Mouse (Mus musculus) frontal cortex, adult 2 months (tissue): ENCODE data around the gene Ghsr. TPM values are rescaled to one million over a fixed set of nuclear protein-coding genes. Genes with fewer than 3 reads are reported as not detected.

Experiments
- DNase-seq, 2 experiments: peaks; one replicate each; pipeline ENCODE4 v3.0.0; 2022; ENCODE audit warnings: low spot score in 1 of 2; ENCODE audit errors: extremely low spot score in 1 of 2
- polyA plus RNA-seq: library from polyadenylated mRNA; depleted of rRNA; stranded (reverse); fragments of >200 nt; gene quantifications from 2 replicates; pipeline ENCODE4 v1.2.3, GENCODE M21; 2012; rRNA removed

Ghsr gene
- polyA plus RNA-seq, 1 experiment, result 0.02 TPM

- DNase-seq, result no peak
Observed at GRCm38 (mm10) chr3:27406440-27406839, 35.3 kb downstream of the Ghsr start.

GRCm38 (mm10) chr3:27408564-27408963 is 37.4 kb downstream of the Ghsr start:
- DNase-seq, result no peak

- no peak for DNase-seq
Observed at GRCm38 (mm10) chr3:27411286-27411685, 40.1 kb downstream of the Ghsr start.

GRCm38 (mm10) chr3:27413566-27413965 is 42.4 kb downstream of the Ghsr start:
- DNase-seq, result no peak

- no peak for DNase-seq
Observed at GRCm38 (mm10) chr3:27416786-27417185, 45.6 kb downstream of the Ghsr start.

- DNase-seq, result no peak
Observed at GRCm38 (mm10) chr3:27418602-27419001, 47.5 kb downstream of the Ghsr start.

GRCm38 (mm10) chr3:27421980-27422379 is 50.8 kb downstream of the Ghsr start:
- no peak for DNase-seq

GRCm38 (mm10) chr3:27422521-27422920 is 51.4 kb downstream of the Ghsr start:
- no peak for DNase-seq

- DNase-seq, result no peak
Observed at GRCm38 (mm10) chr3:27424049-27424667, 53.0 kb downstream of the Ghsr start.

GRCm38 (mm10) chr3:27427406-27427805 is 56.3 kb downstream of the Ghsr start:
- DNase-seq, result no peak

Other genes with a start within 250 kb of the Ghsr start
- 0.69 and 0.80 TPM in 2 replicates for gene Ect2, start 217.5 kb upstream of the Ghsr start, polyA plus RNA-seq
- gene Nceh1, start 188.4 kb upstream of the Ghsr start, polyA plus RNA-seq, result 46.9 and 49.9 TPM in 2 replicates
- 2.0 and 2.2 TPM in 2 replicates for gene Tnfsf10, start 54.3 kb upstream of the Ghsr start, polyA plus RNA-seq